16 mouse cellular contexts compared by ENCODE assay signal in the genomic region with DNA sequence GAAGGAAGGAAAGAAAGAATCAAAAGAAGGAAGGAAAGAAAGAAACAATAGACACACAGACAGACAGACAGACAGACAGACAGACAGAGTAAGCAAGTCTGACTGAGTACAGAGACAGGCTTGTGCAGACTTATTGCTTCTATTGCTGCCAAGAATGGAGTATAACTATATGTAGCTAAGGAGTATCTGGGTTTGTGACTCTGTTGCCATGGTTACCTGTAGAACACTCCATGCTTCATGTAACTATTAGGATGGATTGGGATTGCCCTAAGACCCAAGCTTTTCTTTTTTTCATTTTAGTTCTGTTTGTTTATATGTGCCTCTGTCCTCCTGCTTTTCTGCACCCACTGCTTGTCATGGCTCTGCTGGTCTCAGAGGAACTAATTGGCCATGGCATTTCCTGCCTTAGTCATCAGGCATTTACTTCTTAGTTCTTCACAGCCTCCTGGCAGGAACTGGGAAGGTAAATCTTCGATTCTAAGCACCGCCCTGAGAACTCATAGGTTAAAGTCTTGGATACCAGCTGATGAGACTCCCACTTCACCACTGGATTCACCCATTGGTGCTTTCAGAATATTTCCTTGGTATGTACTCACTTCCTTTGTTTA.
DNase-seq lines count a peak whose midpoint lies in the region; ATAC-seq and TF ChIP-seq lines count a peak whose summit lies in the region.
"Had no signal": no experiment of that assay in that cellular context is flagged by ENCODE, and none has a peak within 500 bp of the region (broad histone marks: within the 10 kb centered on the region; RNA-seq: fewer than 3 reads in every experiment).

No protein-coding gene starts in this region.

- no peak overlapping the region for H3K27ac ChIP-seq in forebrain, embryonic 15.5 days (replicated peaks)
- no peak overlapping the region for H3K27ac ChIP-seq in forebrain, embryonic 11.5 days (ENCODE audit: low read depth, low read length)
- H3K27ac ChIP-seq in lung, embryonic 14.5 days (ENCODE audit: low read depth), result no peak overlapping the region
- H3K27ac ChIP-seq in lung, postnatal 0 days (ENCODE audit: low read length), result no peak overlapping the region
- no peak overlapping the region for H3K27ac ChIP-seq in liver, embryonic 12.5 days
- H3K27ac ChIP-seq: midbrain, embryonic 10.5 days had no signal

- H3K4me2 ChIP-seq in forebrain, embryonic 15.5 days (replicated peaks), result no peak overlapping the region
- H3K4me2 ChIP-seq in forebrain, embryonic 11.5 days (ENCODE audit: low read depth, low read length, severe bottlenecking), result no peak overlapping the region
- no peak overlapping the region for H3K4me2 ChIP-seq in lung, embryonic 14.5 days
- no peak overlapping the region for H3K4me2 ChIP-seq in lung, postnatal 0 days (replicated peaks; ENCODE audit: low read depth, low read length)
- H3K4me2 ChIP-seq in liver, embryonic 12.5 days, result no peak overlapping the region

- H3K9me3 ChIP-seq in forebrain, embryonic 15.5 days, result no peaks in the 10 kb centered on the region
- H3K9me3 ChIP-seq in forebrain, embryonic 11.5 days (ENCODE audit: control insufficient read depth, low read length), result no peaks in the 10 kb centered on the region
- no peaks in the 10 kb centered on the region for H3K9me3 ChIP-seq in lung, embryonic 14.5 days (ENCODE audit: low read depth, low read length)
- H3K9me3 ChIP-seq in lung, postnatal 0 days (ENCODE audit: low read length), result no peaks in the 10 kb centered on the region
- no peaks in the 10 kb centered on the region for H3K9me3 ChIP-seq in liver, embryonic 12.5 days (replicated peaks)
- H3K9me3 ChIP-seq: midbrain, embryonic 10.5 days had no signal

- 91% methylated on average over 2 of the region's 2 CpGs for WGBS in forebrain, embryonic 15.5 days
- WGBS in forebrain, embryonic 11.5 days, result 81% methylated on average over 2 of the region's 2 CpGs
- WGBS in lung, embryonic 14.5 days, result 80% methylated on average over 2 of the region's 2 CpGs
- WGBS in lung, postnatal 0 days, result 64% methylated on average over 2 of the region's 2 CpGs
- 55% methylated on average over 2 of the region's 2 CpGs for WGBS in liver, embryonic 12.5 days (ENCODE audit: insufficient replicate concordance)

- ATAC-seq in forebrain, embryonic 15.5 days (replicated peaks), result peak; percentile 68
- ATAC-seq in forebrain, embryonic 11.5 days (replicated peaks; ENCODE audit: low FRiP score), result no peak
- ATAC-seq in lung, embryonic 14.5 days (ENCODE audit: insufficient read depth), result no peak
- ATAC-seq in lung, postnatal 0 days, result no peak
- no peak for ATAC-seq in liver, embryonic 12.5 days

- no peak overlapping the region for H3K4me3 ChIP-seq in forebrain, embryonic 15.5 days
- H3K4me3 ChIP-seq in forebrain, embryonic 11.5 days (ENCODE audit: low read depth, low read length), result no peak overlapping the region
- H3K4me3 ChIP-seq in lung, embryonic 14.5 days (ENCODE audit: low read depth, low read length), result no peak overlapping the region
- H3K4me3 ChIP-seq in lung, postnatal 0 days (ENCODE audit: low read depth, low read length), result no peak overlapping the region
- no peak overlapping the region for H3K4me3 ChIP-seq in liver, embryonic 12.5 days
- H3K4me3 ChIP-seq: midbrain, embryonic 10.5 days had no signal

- no peaks in the 10 kb centered on the region for H3K4me1 ChIP-seq in forebrain, embryonic 15.5 days
- H3K4me1 ChIP-seq in forebrain, embryonic 11.5 days (replicated peaks; ENCODE audit: control insufficient read depth, insufficient read depth, low read length), result no peaks in the 10 kb centered on the region
- H3K4me1 ChIP-seq in lung, embryonic 14.5 days (ENCODE audit: insufficient read depth), result no peaks in the 10 kb centered on the region
- H3K4me1 ChIP-seq in lung, postnatal 0 days (ENCODE audit: insufficient read depth, low read depth, low read length), result no peaks in the 10 kb centered on the region
- no peaks in the 10 kb centered on the region for H3K4me1 ChIP-seq in liver, embryonic 12.5 days
- H3K4me1 ChIP-seq: midbrain, embryonic 10.5 days had no signal

- TF ChIP-seq CTCF in lung, embryonic 14.5 days (IDR thresholded peaks at IDR 0.05; ENCODE audit: low read depth), result no peak
- TF ChIP-seq CTCF in lung, postnatal 0 days (IDR thresholded peaks at IDR 0.05), result no peak

- no peak for TF ChIP-seq EP300 in lung, postnatal 0 days (IDR thresholded peaks at IDR 0.05)

- no peak overlapping the region for H3K9ac ChIP-seq in forebrain, embryonic 15.5 days (replicated peaks)
- H3K9ac ChIP-seq in forebrain, embryonic 11.5 days (ENCODE audit: low read length), result no peak overlapping the region
- H3K9ac ChIP-seq in lung, embryonic 14.5 days, result no peak overlapping the region
- no peak overlapping the region for H3K9ac ChIP-seq in lung, postnatal 0 days (replicated peaks; ENCODE audit: low read depth)
- no peak overlapping the region for H3K9ac ChIP-seq in liver, embryonic 12.5 days

- no peaks in the 10 kb centered on the region for H3K36me3 ChIP-seq in forebrain, embryonic 15.5 days
- no peaks in the 10 kb centered on the region for H3K36me3 ChIP-seq in forebrain, embryonic 11.5 days (ENCODE audit: control insufficient read depth, insufficient read depth, low read length)
- no peaks in the 10 kb centered on the region for H3K36me3 ChIP-seq in lung, embryonic 14.5 days (ENCODE audit: insufficient read depth)
- H3K36me3 ChIP-seq in lung, postnatal 0 days (ENCODE audit: insufficient read depth, low read length), result no peaks in the 10 kb centered on the region
- H3K36me3 ChIP-seq in liver, embryonic 12.5 days, result no peaks in the 10 kb centered on the region
- H3K36me3 ChIP-seq: midbrain, embryonic 10.5 days had no signal

- no peaks in the 10 kb centered on the region for H3K27me3 ChIP-seq in forebrain, embryonic 15.5 days
- H3K27me3 ChIP-seq in forebrain, embryonic 11.5 days (ENCODE audit: control insufficient read depth, insufficient read depth, low read length), result no peaks in the 10 kb centered on the region
- no peaks in the 10 kb centered on the region for H3K27me3 ChIP-seq in lung, embryonic 14.5 days (ENCODE audit: insufficient read depth, low read length)
- no peaks in the 10 kb centered on the region for H3K27me3 ChIP-seq in lung, postnatal 0 days (replicated peaks; ENCODE audit: insufficient read depth, low read length)
- no peaks in the 10 kb centered on the region for H3K27me3 ChIP-seq in liver, embryonic 12.5 days (replicated peaks)

- DNase-seq in forebrain, embryonic 11.5 days (ENCODE audit: low spot score), result no peak
- DNase-seq in lung, embryonic 14.5 days, result peak; percentile 11
- DNase-seq in lung, postnatal 0 days (ENCODE audit: low spot score), result no peak
- DNase-seq in NIH3T3 (ENCODE audit: low read depth), result peak; percentile 23
- DNase-seq in brain, embryonic 18.5 days (ENCODE audit: low read depth, low spot score), result peak; percentile 18
- DNase-seq: cerebellum, adult 2 months; gastrocnemius, postnatal 25 days; kidney, adult 2 months; kidney, postnatal 14 days; liver; lung, adult 18-20 months; lung, postnatal 4 days; thymus, adult 2 months had no signal

Comparison
In these comparisons a context has a peak if more than half of its experiments do, and no peak if none do; other contexts are left out.
1. DNase-seq: peak in lung, embryonic 14.5 days (single experiment), NIH3T3 (single experiment) and brain, embryonic 18.5 days (single experiment); none in forebrain, embryonic 11.5 days (single experiment) and lung, postnatal 0 days (single experiment).